Mouse (Mus musculus) embryonic facial prominence, embryonic 13.5 days (tissue): ENCODE results near the gene Sh3glb2. TPM values are rescaled to one million over a fixed set of nuclear protein-coding genes. Genes with fewer than 3 reads are reported as not detected.

ENCODE experiments used
- ATAC-seq: fragments of 200-750 bp; cut with Nextera tagmentation; 2 replicates; pipeline ENCODE4 v1.8.0; 2017; ENCODE audit warnings: low read depth; ENCODE audit not compliant: insufficient number of reproducible peaks, insufficient read depth, low FRiP score, low TSS enrichment
- H3K27ac ChIP-seq: fragments of 300-500 bp; sonication (generic); 2 replicates; pipeline ENCODE4 v1.5.1; 2015; ENCODE audit warnings: moderate library complexity, mild to moderate bottlenecking, inconsistent platforms
- H3K27me3 ChIP-seq: fragments of 300-500 bp; sonication (generic); 2 replicates; pipeline ENCODE4 v1.6.1; 2015; ENCODE audit warnings: mild to moderate bottlenecking, inconsistent platforms
- H3K36me3 ChIP-seq: fragments of 300-500 bp; sonication (generic); 2 replicates; pipeline ENCODE4 v1.6.1; 2015; ENCODE audit warnings: mild to moderate bottlenecking, inconsistent platforms
- H3K4me1 ChIP-seq: fragments of 300-500 bp; sonication (generic); 2 replicates; pipeline ENCODE4 v1.6.1; 2015; ENCODE audit warnings: inconsistent platforms
- H3K4me2 ChIP-seq: fragments of 300-500 bp; sonication (generic); 2 replicates; pipeline ENCODE4 v1.6.1; 2015; ENCODE audit warnings: moderate library complexity, mild to moderate bottlenecking, inconsistent platforms
- H3K4me3 ChIP-seq: fragments of 300-500 bp; sonication (generic); 2 replicates; pipeline ENCODE4 v1.5.1; 2015; ENCODE audit warnings: mild to moderate bottlenecking, inconsistent platforms
- H3K9ac ChIP-seq: fragments of 300-500 bp; sonication (generic); 2 replicates; pipeline ENCODE4 v1.6.1; 2015; ENCODE audit warnings: mild to moderate bottlenecking, inconsistent platforms
- H3K9me3 ChIP-seq: fragments of 300-500 bp; sonication (generic); 2 replicates; pipeline ENCODE4 v1.6.1; 2016; ENCODE audit warnings: inconsistent platforms
- WGBS: fragments of 180-500 bp; shearing (Covaris S2); methylation state at CpG from one replicate; pipeline ENCODE4 v1.1.7; 2015; ENCODE audit warnings: mixed read lengths; 5-methylcytosine and 5-hydroxymethylcytosine counted together
- polyA plus RNA-seq: library from polyadenylated mRNA; unstranded; fragments of >200 nt; fragmentation: Nextera tagmentation; extraction: Ambion mirVana; gene quantifications from 2 replicates; pipeline ENCODE4 v1.2.1, GENCODE M21; 2015

Gene Sh3glb2
- polyA plus RNA-seq, 1 experiment from 2014 or later = 85.8 TPM

- no peak overlapping the region for H3K4me2 ChIP-seq
- ATAC-seq = no peak
- no peaks in the 10 kb centered on the region for H3K4me1 ChIP-seq
- WGBS = 89% methylated on average over 3 of the region's 3 CpGs
- H3K36me3 ChIP-seq = peaks cover 97% of the 10 kb centered on the region
- H3K27me3 ChIP-seq = no peaks in the 10 kb centered on the region
- H3K9ac ChIP-seq = no peak overlapping the region
- no peak overlapping the region for H3K27ac ChIP-seq
- H3K4me3 ChIP-seq = no peak overlapping the region
- no peaks in the 10 kb centered on the region for H3K9me3 ChIP-seq
These were observed 30.3 kb downstream of the Sh3glb2 start for GRCm38 (mm10) chr2:30328791-30329190.

- 92% methylated on average over 7 of the region's 7 CpGs for WGBS
- no peaks in the 10 kb centered on the region for H3K9me3 ChIP-seq
- H3K9ac ChIP-seq = no peak overlapping the region
- no peaks in the 10 kb centered on the region for H3K27me3 ChIP-seq
- H3K4me3 ChIP-seq = no peak overlapping the region
- ATAC-seq = no peak
- no peaks in the 10 kb centered on the region for H3K4me1 ChIP-seq
- H3K36me3 ChIP-seq = peaks cover 97% of the 10 kb centered on the region
- H3K27ac ChIP-seq = no peak overlapping the region
- no peak overlapping the region for H3K4me2 ChIP-seq
These were observed 31.9 kb downstream of the Sh3glb2 start for GRCm38 (mm10) chr2:30327276-30327675.

DNA sequence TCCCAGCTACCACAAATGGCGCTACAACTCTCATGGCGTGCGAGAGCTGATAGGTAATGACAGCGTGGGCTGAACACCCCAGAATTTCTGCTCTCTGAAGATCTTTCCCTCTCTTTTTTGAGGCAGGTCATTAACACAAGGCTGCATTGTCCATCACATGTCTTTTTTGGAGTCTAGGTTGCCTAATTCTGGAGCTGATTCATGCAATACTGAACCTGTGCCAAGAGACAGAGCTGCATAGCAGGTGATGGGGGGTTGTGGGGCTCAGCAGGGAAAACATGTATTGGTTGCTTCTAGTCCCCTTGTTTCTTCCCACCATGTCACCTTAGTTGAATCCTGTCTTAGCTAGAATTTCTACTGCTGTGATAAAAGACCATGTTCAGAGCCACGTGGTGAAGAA is 33.8 kb downstream of the Sh3glb2 start:
- ATAC-seq = no peak
- 91% methylated on average over 5 of the region's 5 CpGs for WGBS
- H3K9ac ChIP-seq = no peak overlapping the region
- H3K27ac ChIP-seq = no peak overlapping the region
- no peaks in the 10 kb centered on the region for H3K27me3 ChIP-seq
- no peak overlapping the region for H3K4me2 ChIP-seq
- peaks cover 96% of the 10 kb centered on the region for H3K36me3 ChIP-seq
- H3K9me3 ChIP-seq = no peaks in the 10 kb centered on the region
- H3K4me1 ChIP-seq = no peaks in the 10 kb centered on the region
- no peak overlapping the region for H3K4me3 ChIP-seq

DNA sequence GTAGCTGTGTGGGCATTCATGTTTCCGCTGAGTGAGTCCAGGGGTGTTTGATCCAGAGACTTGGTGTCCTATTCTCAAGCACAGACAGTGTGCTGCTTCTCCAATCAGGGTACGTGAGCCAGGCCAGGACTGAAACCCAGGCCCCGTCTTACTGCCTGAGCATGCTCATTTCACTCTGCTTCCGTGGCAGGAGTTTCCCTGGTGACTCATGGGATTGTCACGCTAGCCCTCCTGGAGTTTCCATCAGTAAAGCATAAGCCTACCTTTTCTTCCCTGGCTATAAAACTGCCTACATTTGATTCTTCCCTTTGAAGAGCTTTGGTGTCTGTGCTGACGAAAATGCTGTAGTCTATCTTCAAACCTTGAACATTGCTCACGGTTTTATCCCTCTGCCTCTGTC is 36.0 kb downstream of the Sh3glb2 start:
- H3K4me3 ChIP-seq = no peak overlapping the region
- WGBS = 90% methylated on average over 7 of the region's 7 CpGs
- ATAC-seq = no peak
- no peak overlapping the region for H3K27ac ChIP-seq
- H3K36me3 ChIP-seq = peaks cover 94% of the 10 kb centered on the region
- no peaks in the 10 kb centered on the region for H3K27me3 ChIP-seq
- H3K9me3 ChIP-seq = no peaks in the 10 kb centered on the region
- no peak overlapping the region for H3K4me2 ChIP-seq
- no peaks in the 10 kb centered on the region for H3K4me1 ChIP-seq
- no peak overlapping the region for H3K9ac ChIP-seq

DNA sequence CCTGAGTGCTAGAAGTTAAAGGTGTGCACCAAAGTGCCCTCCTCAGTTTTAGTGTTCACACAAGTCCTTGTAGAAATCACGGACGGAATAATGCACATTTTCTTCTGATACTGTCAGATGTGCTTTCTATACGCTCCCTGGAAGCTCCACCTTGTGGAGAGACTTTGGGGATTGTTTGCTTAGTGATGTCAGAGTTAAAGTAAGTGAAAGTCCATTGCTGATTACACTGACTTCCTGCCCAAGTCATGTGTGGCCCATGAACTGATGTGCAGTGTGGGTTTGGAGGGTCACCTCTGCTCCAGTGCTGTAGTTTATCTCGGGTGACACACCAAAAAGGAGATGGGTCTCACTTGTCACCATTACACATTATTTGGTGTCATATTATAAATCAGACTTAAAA is 39.9 kb downstream of the Sh3glb2 start:
- H3K4me3 ChIP-seq = no peak overlapping the region
- H3K27ac ChIP-seq = no peak overlapping the region
- no peaks in the 10 kb centered on the region for H3K27me3 ChIP-seq
- H3K36me3 ChIP-seq = peaks cover 94% of the 10 kb centered on the region
- no peaks in the 10 kb centered on the region for H3K9me3 ChIP-seq
- WGBS = 86% methylated on average over 4 of the region's 4 CpGs
- ATAC-seq = no peak
- no peak overlapping the region for H3K9ac ChIP-seq
- no peak overlapping the region for H3K4me2 ChIP-seq
- no peaks in the 10 kb centered on the region for H3K4me1 ChIP-seq

DNA sequence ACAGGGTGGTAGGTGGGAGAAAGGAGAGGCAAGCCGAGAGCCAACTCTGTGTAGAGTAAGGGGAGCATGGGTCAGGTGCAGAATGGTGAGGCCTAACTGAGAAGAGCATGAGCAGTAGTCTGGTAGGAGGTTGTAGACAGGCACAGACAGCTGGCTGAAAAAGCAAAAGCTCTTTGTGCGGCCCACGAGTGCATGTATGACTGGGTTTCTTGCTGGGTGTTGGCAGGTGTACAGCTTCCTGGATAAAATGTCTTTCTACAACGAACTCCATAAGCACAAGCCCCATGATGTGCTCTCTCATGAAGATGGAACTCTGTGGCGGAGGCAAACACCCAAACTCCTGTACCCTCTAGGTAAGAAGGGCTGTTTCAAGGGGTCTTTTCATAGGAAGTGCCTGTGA is 42.2 kb downstream of the Sh3glb2 start:
- no peak overlapping the region for H3K9ac ChIP-seq
- H3K4me1 ChIP-seq = no peaks in the 10 kb centered on the region
- H3K27me3 ChIP-seq = no peaks in the 10 kb centered on the region
- no peaks in the 10 kb centered on the region for H3K9me3 ChIP-seq
- peaks cover 94% of the 10 kb centered on the region for H3K36me3 ChIP-seq
- WGBS = 90% methylated on average over 5 of the region's 5 CpGs
- no peak overlapping the region for H3K4me2 ChIP-seq
- no peak overlapping the region for H3K4me3 ChIP-seq
- no peak for ATAC-seq
- H3K27ac ChIP-seq = no peak overlapping the region

- no peaks in the 10 kb centered on the region for H3K4me1 ChIP-seq
- 85% methylated on average over 4 of the region's 4 CpGs for WGBS
- no peak for ATAC-seq
- no peak overlapping the region for H3K4me2 ChIP-seq
- H3K27ac ChIP-seq = no peak overlapping the region
- H3K4me3 ChIP-seq = no peak overlapping the region
- no peak overlapping the region for H3K9ac ChIP-seq
- H3K36me3 ChIP-seq = peaks cover 92% of the 10 kb centered on the region
- H3K27me3 ChIP-seq = no peaks in the 10 kb centered on the region
- no peaks in the 10 kb centered on the region for H3K9me3 ChIP-seq
These were observed 43.0 kb downstream of the Sh3glb2 start for GRCm38 (mm10) chr2:30316136-30316535.

DNA sequence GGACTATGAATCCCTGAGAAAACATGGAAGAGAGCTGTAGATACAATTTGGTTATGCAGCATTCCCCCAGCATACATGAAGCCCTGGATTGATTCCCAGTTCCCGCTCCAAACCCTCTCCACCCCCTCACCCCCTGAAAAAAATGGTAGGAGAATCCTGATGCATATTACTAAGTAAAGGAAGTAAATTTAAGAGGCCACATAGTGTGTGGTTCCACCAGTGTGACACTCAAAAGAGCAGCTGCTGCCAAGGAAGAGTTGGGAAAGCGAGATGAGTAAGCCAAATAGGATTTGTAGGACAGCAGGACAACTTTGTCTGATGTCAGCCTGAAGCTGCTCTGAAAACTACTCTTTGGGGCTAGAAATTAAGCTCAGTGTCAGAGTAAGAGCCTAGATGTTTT is 47.7 kb downstream of the Sh3glb2 start:
- Histone ChIP-seq H3K27me3 (no peaks in the 10 kb centered on the region), H3K36me3 (peaks cover 97% of the 10 kb centered on the region), H3K9me3 (no peaks in the 10 kb centered on the region), H3K4me3 (no peak overlapping the region), H3K4me1 (no peaks in the 10 kb centered on the region), H3K27ac (no peak overlapping the region), H3K9ac (no peak overlapping the region), H3K4me2 (no peak overlapping the region)
- no peak for ATAC-seq
- 99% methylated on average over 2 of the region's 2 CpGs for WGBS

- no peak overlapping the region for H3K27ac ChIP-seq
- H3K27me3 ChIP-seq = no peaks in the 10 kb centered on the region
- 86% methylated on average over 3 of the region's 3 CpGs for WGBS
- H3K4me2 ChIP-seq = no peak overlapping the region
- H3K4me1 ChIP-seq = no peaks in the 10 kb centered on the region
- no peak for ATAC-seq
- H3K4me3 ChIP-seq = no peak overlapping the region
- H3K36me3 ChIP-seq = peaks cover 98% of the 10 kb centered on the region
- H3K9me3 ChIP-seq = no peaks in the 10 kb centered on the region
- no peak overlapping the region; the same call in 1 of the 2 replicates for H3K9ac ChIP-seq
These were observed 49.8 kb downstream of the Sh3glb2 start for GRCm38 (mm10) chr2:30309351-30309750.

DNA sequence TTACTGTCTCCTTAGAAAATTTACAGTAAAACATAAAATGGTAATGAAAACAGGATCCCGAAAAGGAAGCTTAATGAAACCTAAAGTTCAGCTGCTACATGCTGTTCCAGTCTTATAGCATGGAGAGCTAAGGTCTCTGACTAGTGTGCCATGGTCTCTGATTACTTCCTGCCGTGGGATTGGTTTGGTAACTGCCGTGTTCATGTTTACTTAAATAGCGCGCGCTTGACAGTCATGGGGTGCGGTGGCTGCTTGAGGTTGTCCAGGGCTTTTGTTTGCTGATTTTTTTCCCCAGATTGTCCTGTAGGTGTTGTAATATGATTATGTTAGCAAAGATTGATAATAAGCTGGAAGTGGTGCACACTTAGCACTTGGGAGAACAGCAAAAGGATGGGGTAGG is 53.0 kb downstream of the Sh3glb2 start:
- ATAC-seq = no peak
- Histone ChIP-seq H3K9ac (no peak overlapping the region), H3K4me3 (no peak overlapping the region), H3K36me3 (peaks cover 100% of the 10 kb centered on the region), H3K9me3 (no peaks in the 10 kb centered on the region), H3K4me2 (no peak overlapping the region), H3K27ac (no peak overlapping the region), H3K27me3 (no peaks in the 10 kb centered on the region), H3K4me1 (no peaks in the 10 kb centered on the region)
- WGBS = 92% methylated on average over 7 of the region's 7 CpGs

- no peak overlapping the region for H3K4me3 ChIP-seq
- H3K27ac ChIP-seq = no peak overlapping the region
- 0 out of 2 replicates have a peak overlapping the region, but pooled peaks have one; percentile 2 for H3K9ac ChIP-seq
- H3K4me1 ChIP-seq = no peaks in the 10 kb centered on the region
- peaks cover 80% of the 10 kb centered on the region for H3K36me3 ChIP-seq
- WGBS = 88% methylated on average over 5 of the region's 5 CpGs
- no peak for ATAC-seq
- no peaks in the 10 kb centered on the region for H3K27me3 ChIP-seq
- no peak overlapping the region for H3K4me2 ChIP-seq
- no peaks in the 10 kb centered on the region for H3K9me3 ChIP-seq
These were observed 59.2 kb downstream of the Sh3glb2 start for GRCm38 (mm10) chr2:30299966-30300365.

GRCm38 (mm10) chr2:30299525-30299924 is 59.6 kb downstream of the Sh3glb2 start:
- Histone ChIP-seq H3K4me1 (no peaks in the 10 kb centered on the region), H3K36me3 (peaks cover 75% of the 10 kb centered on the region), H3K9ac (no peak overlapping the region), H3K9me3 (no peaks in the 10 kb centered on the region), H3K4me3 (no peak overlapping the region), H3K27ac (no peak overlapping the region), H3K27me3 (no peaks in the 10 kb centered on the region), H3K4me2 (no peak overlapping the region)
- 78% methylated on average over 3 of the region's 3 CpGs for WGBS
- no peak for ATAC-seq
